Mouse (Mus musculus): ENCODE measurements at regions not wholly inside any gene's neighbourhood (a gene's known extent, or its start where the extent isn't known, plus 50 kb on each side); places are given as distances from the start of the nearest gene placed in this dataset.

DNA sequence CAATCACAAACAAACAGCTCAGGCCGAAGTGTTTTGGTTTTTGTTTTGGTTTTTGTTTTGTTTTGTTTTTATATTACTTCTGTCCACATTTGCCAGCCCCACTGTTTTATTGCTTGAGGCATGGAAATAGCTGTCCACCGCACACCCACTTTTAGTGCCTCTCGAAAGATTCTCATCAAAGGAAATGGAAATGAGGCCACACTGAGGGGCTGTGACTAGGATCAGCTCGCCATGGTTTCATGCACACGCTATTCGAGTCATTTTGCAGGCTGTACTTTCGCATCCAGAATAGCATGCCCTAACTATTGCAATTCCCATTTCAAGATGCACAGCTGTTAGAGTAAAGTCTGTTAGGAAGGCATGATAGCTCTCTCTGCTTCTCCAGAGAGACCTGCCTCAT, 1543.4 kb upstream of the Tenm3 start:
- Histone ChIP-seq H3K79me2 (ENCODE audit: control insufficient read depth, insufficient read depth, low read length, poor library complexity) (no peaks in the 10 kb centered on the region), H3K27me3 (ENCODE audit: control insufficient read depth in 1 of 2, insufficient read depth in 2 of 2, low read length in 2 of 2) (no peaks in the 10 kb centered on the region), H3K4me1 (ENCODE audit: control insufficient read depth in 1 of 2, insufficient read depth in 2 of 2, low read length in 2 of 2) (no peaks in the 10 kb centered on the region), H3K36me3 (ENCODE audit: control insufficient read depth in 1 of 2, insufficient read depth in 2 of 2, low read length in 2 of 2) (no peaks in the 10 kb centered on the region), H3K27ac (ENCODE audit: control insufficient read depth, low read depth, low read length) (no peak overlapping the region), H3K9ac (ENCODE audit: control insufficient read depth, low read depth, low read length, poor library complexity, severe bottlenecking) (no peak overlapping the region), H3K9me3 (replicated peaks; ENCODE audit: insufficient read depth, low read length) (no peaks in the 10 kb centered on the region), H3K4me3 (ENCODE audit: control insufficient read depth in 1 of 2, insufficient read depth in 1 of 2, low read depth in 2 of 2, low read length in 2 of 2) (no peak overlapping the region)
- no peak for TF ChIP-seq ZKSCAN1 (IDR thresholded peaks at IDR 0.05; ENCODE audit: low read depth, low read length)
- no peak for TF ChIP-seq HCFC1 (IDR thresholded peaks at IDR 0.05; ENCODE audit: low read depth, low read length)
- TF ChIP-seq MAZ (IDR thresholded peaks at IDR 0.05; ENCODE audit: low read depth, low read length), result no peak
- TF ChIP-seq TCF12 (IDR thresholded peaks at IDR 0.05; ENCODE audit: low read depth, low read length), result no peak
- TF ChIP-seq MYC (IDR thresholded peaks at IDR 0.05; ENCODE audit: low read depth, low read length), result no peak
- no peak for TF ChIP-seq GABPA (IDR thresholded peaks at IDR 0.05; ENCODE audit: low read depth, low read length)
- no peak for TF ChIP-seq ELF1 (IDR thresholded peaks at IDR 0.05; ENCODE audit: low read depth, low read length)
- TF ChIP-seq ZNF384 (IDR thresholded peaks at IDR 0.05; ENCODE audit: low read depth, low read length), result no peak
- no peak for TF ChIP-seq ZMIZ1 (IDR thresholded peaks at IDR 0.05; ENCODE audit: low read depth, low read length)
- no peak for TF ChIP-seq POLR2A (IDR thresholded peaks at IDR 0.05; ENCODE audit: control insufficient read depth in 1 of 2, insufficient read depth in 1 of 2, low read depth in 1 of 2, low read length in 2 of 2, poor library complexity in 1 of 2)
- TF ChIP-seq ETS1 (IDR thresholded peaks at IDR 0.05; ENCODE audit: low read depth, low read length), result no peak
- no peak for TF ChIP-seq RAD21 (IDR thresholded peaks at IDR 0.05; ENCODE audit: low read depth, low read length)
- no peak for TF ChIP-seq NELFE (IDR thresholded peaks at IDR 0.05; ENCODE audit: low read depth, low read length)
- no peak for TF ChIP-seq USF1 (IDR thresholded peaks at IDR 0.05; ENCODE audit: low read depth, low read length)
- TF ChIP-seq GATA1 (IDR thresholded peaks at IDR 0.05; ENCODE audit: low read depth, low read length), result no peak
- no peak for TF ChIP-seq BHLHE40 (IDR thresholded peaks at IDR 0.05; ENCODE audit: borderline replicate concordance, low read depth, low read length)
- TF ChIP-seq UBTF (IDR thresholded peaks at IDR 0.05; ENCODE audit: borderline replicate concordance, insufficient read depth, low read depth, low read length), result no peak
- no peak for TF ChIP-seq POLR2AphosphoS5 (IDR thresholded peaks at IDR 0.05; ENCODE audit: borderline replicate concordance, low read depth, low read length)
- no peak for TF ChIP-seq MXI1 (IDR thresholded peaks at IDR 0.05; ENCODE audit: low read depth, low read length)
- no peak for DNase-seq (ENCODE audit: low read depth, low spot score)

DNA sequence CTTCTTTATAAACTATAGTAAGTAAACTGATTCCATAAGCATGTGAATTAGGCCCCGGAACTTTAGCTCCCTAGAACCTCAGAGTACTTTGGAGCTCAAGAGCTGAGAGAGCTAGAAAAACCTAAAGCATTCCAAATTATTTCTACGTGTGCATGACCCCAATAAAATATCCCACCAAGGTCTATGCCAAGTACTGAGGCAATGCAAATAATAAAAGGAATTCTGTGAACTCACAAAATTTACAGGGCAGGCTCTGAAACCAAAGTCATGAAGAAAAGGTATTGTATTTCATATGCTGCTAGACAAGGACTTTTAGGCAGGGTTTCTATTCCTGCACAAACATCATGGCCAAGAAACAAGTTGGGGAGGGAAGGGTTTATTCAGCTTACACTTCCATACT, 1539.9 kb upstream of the Tenm3 start:
- Histone ChIP-seq H3K4me3 (ENCODE audit: control insufficient read depth in 1 of 2, insufficient read depth in 1 of 2, low read depth in 2 of 2, low read length in 2 of 2) (no peak overlapping the region), H3K9ac (ENCODE audit: control insufficient read depth, low read depth, low read length, poor library complexity, severe bottlenecking) (no peak overlapping the region), H3K9me3 (replicated peaks; ENCODE audit: insufficient read depth, low read length) (no peaks in the 10 kb centered on the region), H3K79me2 (ENCODE audit: control insufficient read depth, insufficient read depth, low read length, poor library complexity) (no peaks in the 10 kb centered on the region), H3K4me1 (ENCODE audit: control insufficient read depth in 1 of 2, insufficient read depth in 2 of 2, low read length in 2 of 2) (no peaks in the 10 kb centered on the region), H3K36me3 (ENCODE audit: control insufficient read depth in 1 of 2, insufficient read depth in 2 of 2, low read length in 2 of 2) (no peaks in the 10 kb centered on the region), H3K27ac (ENCODE audit: control insufficient read depth, low read depth, low read length) (no peak overlapping the region), H3K27me3 (ENCODE audit: control insufficient read depth in 1 of 2, insufficient read depth in 2 of 2, low read length in 2 of 2) (no peaks in the 10 kb centered on the region)
- TF ChIP-seq MEF2A (IDR thresholded peaks at IDR 0.05; ENCODE audit: extremely low read depth, insufficient replicate concordance, low read depth, low read length, poor library complexity, severe bottlenecking) (no peak), RAD21 (IDR thresholded peaks at IDR 0.05; ENCODE audit: low read depth, low read length) (no peak), CHD1 (IDR thresholded peaks at IDR 0.05; ENCODE audit: low read depth, low read length) (no peak), ETS1 (IDR thresholded peaks at IDR 0.05; ENCODE audit: low read depth, low read length) (no peak), TCF12 (IDR thresholded peaks at IDR 0.05; ENCODE audit: low read depth, low read length) (no peak), POLR2AphosphoS2 (IDR thresholded peaks at IDR 0.05; ENCODE audit: low read length) (no peak), POLR2AphosphoS5 (IDR thresholded peaks at IDR 0.05; ENCODE audit: borderline replicate concordance, low read depth, low read length) (no peak), NRF1 (IDR thresholded peaks at IDR 0.05; ENCODE audit: insufficient read depth, low read depth, low read length, poor library complexity, severe bottlenecking) (no peak), E2F4 (IDR thresholded peaks at IDR 0.05; ENCODE audit: borderline replicate concordance, low read depth, low read length) (no peak), HCFC1 (IDR thresholded peaks at IDR 0.05; ENCODE audit: low read depth, low read length) (no peak), USF2 (IDR thresholded peaks at IDR 0.05; ENCODE audit: borderline replicate concordance in 1 of 2, insufficient read depth in 1 of 2, low read depth in 1 of 2, low read length in 2 of 2) (no peak), POLR2A (IDR thresholded peaks at IDR 0.05; ENCODE audit: control insufficient read depth in 1 of 2, insufficient read depth in 1 of 2, low read depth in 1 of 2, low read length in 2 of 2, poor library complexity in 1 of 2) (no peak)
- no peak for DNase-seq (ENCODE audit: low read depth, low spot score)

All from MEL (cell line).